Mouse (Mus musculus): ENCODE results near the gene Rere.
"Not testable (repeated sequence)": the region's sequence is repeated elsewhere in the genome, so short reads cannot be mapped to it uniquely, and the experiment has no call there.

Rere gene

DNA sequence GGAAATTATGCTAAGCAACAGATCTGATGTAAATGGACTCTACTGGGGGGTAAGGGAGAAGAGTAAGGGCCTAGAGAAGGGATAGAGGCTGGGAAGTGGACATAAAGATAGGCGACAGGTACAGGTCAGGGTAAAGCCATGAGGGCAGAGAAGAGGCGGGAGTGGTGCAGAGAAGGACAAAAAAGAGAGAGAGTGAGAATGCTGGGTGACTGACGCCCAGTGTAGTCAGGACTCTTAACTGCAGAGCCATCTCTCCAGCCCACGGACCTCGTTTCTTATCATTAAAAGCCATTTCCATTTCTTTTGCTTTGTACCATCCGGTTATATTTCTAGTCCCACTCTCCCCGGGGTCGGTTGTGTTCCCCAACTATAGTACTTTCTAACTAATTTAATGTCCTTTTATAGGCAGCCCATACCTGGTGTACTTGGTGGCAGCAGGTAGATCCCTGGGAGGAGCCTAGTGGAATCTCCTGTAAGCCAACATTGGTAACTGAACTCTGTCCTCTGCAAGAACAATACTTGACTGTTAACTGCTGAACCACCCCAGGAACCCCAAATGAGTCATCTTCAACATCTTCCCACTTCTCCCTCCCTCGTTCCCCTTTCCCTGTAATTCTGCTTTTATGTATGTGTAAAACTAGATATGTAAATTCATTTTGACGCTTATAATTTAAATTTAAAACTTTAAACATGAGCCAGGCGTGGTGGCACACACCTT lies 223.0 kb downstream of the Rere start:
- no peak for DNase-seq (ENCODE audit: low read depth, low spot score)

DNA sequence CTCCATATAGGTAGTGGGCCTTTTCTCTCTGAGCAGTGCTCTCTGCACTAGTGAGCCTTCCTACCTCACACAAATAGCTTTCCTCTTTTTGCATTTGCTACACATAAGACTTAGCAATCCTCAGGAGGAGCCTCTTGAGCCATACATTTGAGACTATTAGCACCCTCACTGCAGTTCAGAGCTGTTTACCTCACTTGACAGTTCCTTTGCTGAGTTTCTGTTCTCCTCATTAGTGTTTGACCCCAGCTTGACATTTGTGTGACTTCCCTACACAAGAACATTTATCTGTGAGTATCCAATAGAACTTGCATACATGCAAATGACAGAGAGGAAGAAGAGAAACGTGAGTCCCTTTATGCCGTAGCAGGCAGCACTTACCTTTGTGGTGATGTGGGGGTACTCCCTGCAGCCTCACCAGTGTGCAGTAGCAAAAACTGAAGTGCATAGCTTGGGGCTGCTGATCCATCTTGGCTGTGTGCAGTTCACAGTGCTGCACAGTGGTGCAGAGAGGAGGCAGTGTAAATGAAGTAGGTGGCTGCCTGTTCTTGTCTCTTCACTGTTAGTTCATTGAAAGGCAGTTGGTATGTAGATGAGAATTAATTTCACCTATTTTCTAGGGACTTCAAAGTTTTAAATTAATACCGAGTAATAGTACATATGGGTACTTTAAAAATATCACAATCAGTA lies 227.7 kb downstream of the Rere start:
- no peak for DNase-seq (ENCODE audit: low read depth, low spot score)

DNA sequence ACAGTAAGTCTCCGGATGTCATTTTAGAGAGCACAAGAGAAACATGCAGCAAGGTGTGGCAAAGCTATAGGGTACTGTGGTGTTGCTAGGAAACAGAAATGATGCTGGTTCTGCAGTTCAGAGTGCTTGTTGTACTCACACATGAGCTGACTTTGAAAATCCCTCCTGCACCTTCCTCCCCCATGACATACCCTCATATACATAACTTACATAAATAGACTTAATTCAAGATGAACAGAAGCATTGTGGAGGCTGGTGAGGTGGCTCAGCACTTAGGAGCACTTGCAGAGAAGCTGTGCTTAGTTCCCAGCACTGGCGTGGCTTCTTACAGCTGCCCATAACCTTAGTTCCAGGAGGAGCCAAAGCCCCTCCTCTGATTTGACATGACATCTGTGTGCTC lies 228.6 kb downstream of the Rere start:
- DNase-seq (ENCODE audit: low read depth, low spot score): no peak

DNA sequence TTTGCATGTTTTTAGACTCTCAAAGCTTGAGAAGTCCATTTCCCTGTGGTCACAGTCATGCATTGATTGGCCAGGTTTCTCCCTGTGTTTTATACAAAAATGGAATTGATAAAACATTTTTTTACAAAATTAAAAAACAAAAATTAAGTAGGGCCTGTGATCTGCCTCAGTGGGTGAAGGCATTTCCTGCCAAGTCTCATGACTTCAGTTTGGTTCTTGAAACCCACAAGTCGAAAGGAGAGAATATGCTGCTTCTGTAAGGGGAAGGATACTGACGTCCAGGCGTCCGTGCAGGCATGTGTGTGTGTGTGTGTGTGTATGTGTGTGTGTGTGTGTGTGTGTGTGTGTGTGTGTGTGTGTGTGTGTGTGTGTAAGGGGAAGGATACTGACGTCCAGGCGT lies 231.9 kb downstream of the Rere start:
- peak; percentile 25 for DNase-seq (ENCODE audit: low read depth, low spot score)

DNA sequence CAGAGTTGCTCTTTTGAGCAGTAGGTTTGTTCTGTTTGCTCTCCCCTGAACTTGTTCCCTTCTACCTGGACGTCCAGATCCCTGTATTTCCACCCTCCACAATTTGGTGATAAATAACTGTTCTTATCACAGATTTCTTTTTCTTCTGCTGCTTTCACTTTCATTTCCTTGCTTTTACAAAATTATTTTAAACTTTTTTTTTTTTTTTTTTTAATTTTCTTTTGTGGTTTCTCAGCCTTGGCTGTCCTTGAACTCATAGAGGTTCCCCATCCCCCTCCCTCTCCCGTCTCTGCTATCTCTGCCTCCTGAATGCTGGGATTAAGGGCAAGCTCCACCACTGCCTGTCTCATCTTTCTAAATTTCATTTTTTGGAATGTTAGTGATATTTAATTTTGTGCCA lies 234.8 kb downstream of the Rere start:
- DNase-seq (ENCODE audit: low read depth, low spot score): peak; percentile 46

DNA sequence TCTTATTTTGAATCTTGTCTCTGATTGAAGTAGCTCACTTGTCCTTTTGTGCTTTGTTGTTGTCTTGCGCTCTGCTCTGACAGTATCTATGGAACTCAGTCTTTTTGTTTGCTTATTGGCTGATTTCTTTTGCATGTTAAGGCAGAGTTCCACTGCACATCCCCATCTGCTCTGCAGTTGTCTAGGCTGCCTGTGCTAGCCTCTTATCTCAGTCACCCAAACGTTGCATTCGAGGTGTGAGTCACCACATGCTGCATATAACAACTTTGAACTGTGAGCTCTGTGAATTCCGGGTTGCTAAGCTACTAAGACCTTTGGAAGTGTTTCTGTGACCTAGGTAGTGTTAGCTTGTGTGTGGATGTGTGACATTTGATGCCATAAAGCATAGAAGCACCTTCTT lies 235.9 kb downstream of the Rere start:
- DNase-seq (ENCODE audit: low read depth, low spot score): peak; percentile 70

DNA sequence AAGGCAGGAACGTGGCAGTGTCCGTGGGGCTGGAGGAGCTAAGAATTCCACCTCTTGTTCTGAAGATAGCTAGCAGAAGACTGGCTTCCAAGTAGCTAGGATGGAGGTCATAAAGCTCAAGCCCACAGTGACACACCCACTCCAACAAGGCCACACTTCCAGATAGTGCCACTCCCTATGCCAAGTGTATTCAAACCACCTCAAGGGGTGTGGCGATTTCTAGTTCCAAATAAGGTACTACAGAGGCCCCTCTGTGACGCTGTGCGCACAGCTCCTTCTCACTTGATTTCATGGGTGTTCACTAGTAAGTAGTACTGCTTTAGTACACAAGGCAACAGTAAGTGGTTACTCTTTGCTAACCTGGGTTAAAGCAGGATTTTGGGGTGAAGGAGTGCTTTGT lies 237.4 kb downstream of the Rere start:
- peak; percentile 60 for DNase-seq (ENCODE audit: low read depth, low spot score)

DNA sequence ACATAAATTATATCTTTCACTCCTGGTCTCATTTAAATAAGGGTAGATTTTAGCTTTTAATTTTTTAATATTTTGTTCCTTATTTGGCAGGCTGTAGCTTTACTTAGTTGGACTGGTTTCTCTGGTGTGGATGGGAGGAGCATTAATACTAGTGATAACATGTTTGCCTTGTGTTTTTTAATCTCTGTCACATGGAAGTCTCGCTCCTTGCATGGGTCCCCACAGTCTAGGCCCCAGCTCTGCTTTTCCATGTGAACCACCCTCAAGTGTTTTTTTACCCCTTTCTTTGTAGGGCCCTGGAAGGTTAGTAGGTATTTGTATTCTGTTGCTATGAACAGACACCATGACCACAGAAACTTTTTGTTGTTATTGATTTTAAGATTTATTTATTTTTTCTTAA lies 238.6 kb downstream of the Rere start:
- DNase-seq (ENCODE audit: low read depth, low spot score): no peak

DNA sequence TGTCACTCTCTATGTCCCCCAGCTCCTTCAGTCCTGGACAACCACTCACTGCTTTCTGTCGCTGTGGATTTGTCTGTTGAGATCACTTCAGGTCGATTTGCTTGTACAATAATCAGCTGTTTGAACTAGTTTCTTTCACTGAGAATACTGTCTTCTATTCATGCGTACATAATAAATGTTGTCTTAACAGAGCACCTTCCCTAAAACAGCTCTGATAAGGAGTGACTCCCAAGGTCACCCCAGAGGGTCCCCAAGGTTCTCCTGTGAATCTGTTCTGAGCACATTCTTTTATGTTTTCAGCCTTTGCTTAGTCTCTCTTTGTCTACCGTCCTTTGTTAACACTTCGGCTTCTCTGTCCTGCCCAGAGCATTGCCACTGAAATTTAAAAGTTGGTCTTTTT lies 241.0 kb downstream of the Rere start:
- no peak for DNase-seq (ENCODE audit: low read depth, low spot score)

DNA sequence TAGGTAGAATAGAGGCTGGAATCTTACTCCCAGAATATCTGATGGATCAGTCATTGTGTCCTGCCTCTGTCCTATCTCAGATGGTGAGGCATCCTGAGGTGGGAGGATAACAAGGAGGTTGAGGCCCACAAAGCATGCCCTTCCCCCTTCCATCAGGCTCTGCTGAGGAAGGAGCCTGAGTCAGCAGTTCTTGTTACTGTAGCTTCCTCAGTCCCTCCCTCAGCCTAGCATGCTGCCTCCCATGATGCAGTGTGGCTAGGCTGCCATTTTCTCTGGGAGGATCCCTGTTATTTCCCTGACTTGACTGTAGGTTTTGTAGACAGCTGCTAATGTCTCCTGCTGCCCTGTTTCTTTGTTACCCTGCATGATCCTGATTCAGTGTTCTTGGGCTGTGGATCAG lies 241.9 kb downstream of the Rere start:
- DNase-seq (ENCODE audit: low read depth, low spot score): no peak

DNA sequence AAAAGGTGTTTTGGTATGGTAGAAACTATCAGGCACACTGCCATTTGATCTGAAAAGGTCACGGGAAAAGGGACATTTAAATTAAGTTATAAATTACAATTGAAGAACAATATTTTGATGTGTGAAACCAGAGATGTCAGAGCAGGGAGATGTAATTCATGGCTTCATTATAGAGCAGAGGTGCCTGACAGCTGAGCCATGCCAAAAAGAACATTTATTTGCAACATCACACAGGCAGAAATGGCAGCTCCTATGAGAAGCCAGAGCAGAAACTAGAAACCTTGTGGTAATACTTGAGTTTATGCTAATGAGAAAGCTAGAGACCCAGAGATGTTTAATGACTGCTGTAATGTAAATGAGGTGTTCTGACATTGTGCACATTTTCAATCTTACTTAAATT lies 244.8 kb downstream of the Rere start:
- no peak for DNase-seq (ENCODE audit: low read depth, low spot score)

DNA sequence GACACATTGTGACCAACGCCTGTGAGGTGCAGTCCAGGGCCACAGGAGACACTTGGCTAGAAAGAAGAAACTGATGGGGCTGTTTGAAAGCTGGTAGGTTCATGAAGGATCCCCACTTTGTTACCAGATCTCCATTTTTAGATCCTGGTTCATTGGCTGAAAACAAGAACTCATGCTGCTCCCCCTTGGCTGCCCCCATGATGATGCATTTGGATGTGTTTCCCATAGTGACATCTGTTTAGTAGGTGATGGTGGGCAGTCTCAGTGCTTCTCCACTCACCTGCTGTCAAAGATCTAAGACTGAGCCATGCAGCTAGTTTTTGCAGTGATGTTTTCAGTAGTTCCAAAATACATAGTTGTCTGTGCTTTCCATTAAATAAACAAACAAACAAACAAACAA lies 247.0 kb downstream of the Rere start:
- no peak for DNase-seq (ENCODE audit: low read depth, low spot score)

DNA sequence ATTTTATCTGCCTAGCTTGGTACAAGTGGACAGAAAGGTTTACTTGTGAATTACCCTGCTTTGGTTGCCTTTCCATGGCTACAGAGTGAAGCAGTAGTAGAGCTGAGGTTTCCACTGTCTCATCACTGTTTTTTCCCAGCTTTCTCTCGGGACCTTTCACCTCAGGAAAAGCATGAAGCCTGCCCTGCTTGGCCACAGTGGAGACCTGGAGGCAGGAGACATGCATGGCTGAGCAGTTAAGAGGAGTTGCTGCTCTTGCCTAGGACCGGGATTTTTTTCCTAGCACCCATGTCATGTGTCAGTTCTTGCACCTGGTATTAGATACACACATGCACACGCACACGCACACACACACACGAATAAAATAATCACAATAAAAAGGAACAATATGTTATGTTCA lies 247.4 kb downstream of the Rere start:
- no peak for DNase-seq (ENCODE audit: low read depth, low spot score)

DNA sequence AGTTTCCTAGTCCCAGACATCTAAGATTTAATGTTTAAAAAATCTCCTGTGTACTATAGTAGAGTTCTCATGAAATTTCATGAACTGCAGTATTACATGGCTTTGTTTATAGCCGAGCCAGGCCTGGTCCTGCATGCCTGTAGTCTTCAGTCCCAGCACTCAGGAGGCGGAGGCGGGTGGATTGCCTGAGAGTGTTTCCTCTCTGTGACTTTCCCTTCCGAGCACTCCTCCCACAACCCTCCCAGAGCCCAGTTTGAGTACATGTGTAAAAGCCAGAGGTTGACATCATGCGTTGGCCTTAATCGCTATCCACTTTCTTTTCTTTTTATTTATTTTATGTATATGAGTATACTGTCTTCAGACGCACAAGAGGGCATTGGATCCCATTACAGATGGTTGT lies 250.4 kb downstream of the Rere start:
- no peak for DNase-seq (ENCODE audit: low read depth, low spot score)

DNA sequence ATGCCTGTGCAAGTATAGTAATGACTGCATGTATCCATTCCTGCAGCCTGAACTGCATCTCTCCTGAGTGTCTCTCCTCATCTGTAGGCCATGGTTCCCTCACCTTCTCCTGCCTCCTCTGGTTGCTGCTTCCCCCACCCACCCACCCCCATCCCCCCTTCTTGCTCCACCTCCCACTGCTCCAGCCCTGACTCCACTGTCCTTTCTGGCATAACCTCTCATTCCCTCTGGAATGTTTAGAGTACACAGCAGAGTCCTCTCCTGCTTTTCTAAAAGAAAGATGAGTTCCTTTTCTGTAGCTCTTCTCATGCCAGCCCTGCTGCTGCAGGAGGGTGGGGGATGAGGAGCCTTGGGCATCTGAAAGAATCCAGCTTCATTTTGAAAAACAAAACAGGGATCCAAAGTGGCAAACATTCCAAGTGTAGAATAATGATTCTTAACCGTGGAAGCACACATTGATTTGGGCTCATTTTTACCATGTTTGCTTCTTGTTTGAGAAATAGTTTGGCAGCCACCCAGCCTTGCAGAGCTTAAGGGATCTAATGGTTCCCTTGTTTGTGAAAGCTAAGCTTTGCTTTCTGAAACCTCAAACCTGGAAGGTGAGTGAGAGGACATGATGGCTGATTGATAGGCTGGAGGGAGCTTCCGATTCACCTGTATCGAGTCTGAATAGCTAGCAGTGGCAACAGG lies 255.5 kb downstream of the Rere start:
- no peak for DNase-seq (ENCODE audit: low read depth, low spot score)

DNA sequence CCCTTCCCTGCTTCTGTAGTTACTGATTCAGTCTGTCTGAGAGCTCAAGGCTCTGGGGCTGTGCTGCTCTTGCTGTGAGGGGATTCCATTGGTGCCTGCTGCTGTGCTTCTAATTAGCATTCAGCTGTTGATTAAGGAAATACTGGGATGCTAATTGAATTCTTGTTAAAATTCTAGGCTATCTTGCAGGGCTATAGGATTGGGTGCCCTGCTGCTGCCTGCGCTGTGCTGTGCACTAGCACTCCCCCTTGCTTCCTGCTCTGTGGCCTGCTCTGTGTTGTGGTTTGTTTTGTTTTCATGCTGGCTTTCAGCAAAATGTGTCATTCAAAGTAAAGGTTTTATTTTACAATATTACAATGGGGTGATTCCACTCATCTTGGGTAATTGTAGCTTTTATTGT lies 258.4 kb downstream of the Rere start:
- DNase-seq (ENCODE audit: low read depth, low spot score): peak; percentile 74

DNA sequence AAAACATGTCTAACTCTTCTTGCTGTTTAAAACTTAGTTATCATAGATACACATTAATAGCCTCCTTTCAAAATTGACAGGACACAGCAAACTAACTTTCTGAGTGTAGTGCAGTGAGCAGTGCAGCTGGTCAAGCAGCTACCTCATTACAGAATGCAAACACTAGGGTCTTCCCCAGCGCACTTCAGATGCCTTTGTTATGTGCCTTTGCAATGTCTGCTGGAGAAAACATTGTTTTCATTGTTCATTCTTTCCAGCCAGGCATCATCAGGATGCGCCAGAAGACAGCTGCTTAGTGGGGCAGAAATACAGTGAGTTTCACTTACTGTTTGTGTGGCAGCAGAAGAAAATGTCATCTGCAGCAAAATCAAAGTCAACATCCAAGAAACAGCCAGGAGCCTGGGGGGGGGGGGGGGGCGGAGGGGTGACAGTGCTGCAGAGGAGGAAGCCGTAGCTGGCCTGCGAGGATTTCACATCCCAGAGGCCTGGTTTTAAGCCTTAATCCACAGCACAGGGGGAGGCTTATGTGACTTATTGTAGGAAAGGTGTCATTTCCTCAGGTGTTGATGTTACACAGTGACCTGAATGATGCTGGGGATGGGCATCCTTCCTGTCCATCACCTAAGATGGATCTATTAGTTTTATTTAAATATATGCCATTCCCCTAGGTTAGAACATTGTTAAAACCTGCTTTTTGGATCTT lies 259.1 kb downstream of the Rere start:
- DNase-seq (ENCODE audit: low read depth, low spot score): peak; percentile 29

DNA sequence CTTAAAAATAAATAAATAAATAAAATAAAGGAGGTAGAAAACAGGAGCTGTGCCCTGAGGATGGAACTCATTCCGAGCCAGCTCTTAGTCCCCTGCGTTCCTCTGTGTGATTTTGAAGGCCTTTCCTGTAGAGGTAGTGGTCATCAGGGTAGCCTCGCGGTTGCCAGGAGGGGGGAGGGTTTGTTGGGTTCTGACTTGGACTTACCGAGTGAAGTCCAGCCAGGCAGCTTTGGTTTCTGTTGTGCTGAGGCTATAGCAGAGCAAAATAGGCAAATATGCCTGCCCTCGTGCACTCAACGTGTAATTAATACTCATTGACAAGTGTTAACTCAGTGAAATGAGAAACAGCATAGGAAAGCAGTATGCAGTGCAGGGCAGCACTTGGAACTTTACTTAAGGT lies 262.8 kb downstream of the Rere start:
- DNase-seq (ENCODE audit: low read depth, low spot score): no peak

DNA sequence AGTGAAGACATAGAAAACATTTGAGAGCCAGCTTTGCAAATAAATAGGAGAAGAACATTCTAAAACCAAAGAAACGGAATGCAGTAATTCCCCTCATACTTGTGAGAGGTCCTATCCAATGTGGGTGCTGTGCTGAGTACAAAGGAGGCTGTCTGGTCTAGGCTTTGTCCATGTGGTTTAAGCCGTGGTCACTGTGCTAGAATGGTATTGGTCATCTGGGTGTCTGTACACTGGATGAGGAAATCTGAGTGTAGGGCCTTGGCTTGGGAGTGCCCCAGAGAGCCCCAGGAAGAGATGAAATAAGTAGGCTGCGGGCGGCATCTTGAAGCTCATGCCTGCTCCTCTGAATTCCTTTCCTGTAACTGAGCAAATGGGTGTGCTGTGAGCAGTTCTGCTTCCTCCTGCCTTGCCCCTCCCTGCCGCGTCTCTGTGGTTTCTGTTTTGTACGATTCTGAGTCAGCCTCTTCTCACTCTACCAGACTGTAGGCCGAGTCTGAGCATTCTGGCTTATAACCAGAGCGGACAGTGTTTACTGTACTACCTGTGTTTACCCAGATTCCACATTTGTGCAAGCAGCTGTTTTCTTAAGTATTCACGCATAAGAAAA lies 263.3 kb downstream of the Rere start:
- peak; percentile 90 for DNase-seq (ENCODE audit: low read depth, low spot score)

DNA sequence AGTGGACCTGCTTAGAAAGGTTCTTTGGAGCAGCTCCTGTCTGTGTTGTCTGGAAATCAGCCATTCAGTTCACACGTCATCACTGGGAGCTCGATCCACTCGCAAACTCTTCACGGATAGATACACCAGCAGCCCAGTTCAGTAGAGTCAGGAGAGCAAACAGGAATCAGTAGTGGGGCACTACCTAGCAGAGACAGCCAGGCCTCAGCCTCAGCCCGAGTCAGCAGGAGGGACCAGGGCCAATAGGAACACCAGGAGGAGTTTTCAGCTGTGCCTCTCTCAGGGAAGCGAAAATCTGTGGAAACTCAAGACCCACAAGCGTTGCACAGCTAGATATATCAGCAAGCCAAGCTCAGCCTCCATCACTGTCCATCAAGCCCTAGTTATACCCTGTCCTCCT lies 264.3 kb downstream of the Rere start:
- no peak for DNase-seq (ENCODE audit: low read depth, low spot score)

DNA sequence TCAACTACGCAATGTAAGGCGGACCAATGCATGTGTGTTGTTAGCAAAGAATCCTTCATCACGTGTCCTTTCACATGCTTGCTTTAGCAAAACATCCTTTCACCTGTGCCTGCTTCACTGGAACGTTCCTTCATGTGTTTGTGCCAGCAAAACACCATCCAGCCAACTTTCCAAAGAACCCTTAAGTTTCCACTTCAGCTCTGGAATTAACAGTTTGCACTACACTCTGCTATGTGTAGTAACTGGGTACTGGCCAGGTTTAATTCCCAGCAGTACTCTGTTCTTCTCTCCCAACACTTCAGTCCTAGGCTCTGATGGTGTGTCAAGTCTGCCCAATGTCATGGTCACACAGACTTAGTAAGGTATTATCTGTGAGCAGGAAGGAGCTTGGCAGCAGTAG lies 264.9 kb downstream of the Rere start:
- DNase-seq (ENCODE audit: low read depth, low spot score): not testable (repeated sequence)

DNA sequence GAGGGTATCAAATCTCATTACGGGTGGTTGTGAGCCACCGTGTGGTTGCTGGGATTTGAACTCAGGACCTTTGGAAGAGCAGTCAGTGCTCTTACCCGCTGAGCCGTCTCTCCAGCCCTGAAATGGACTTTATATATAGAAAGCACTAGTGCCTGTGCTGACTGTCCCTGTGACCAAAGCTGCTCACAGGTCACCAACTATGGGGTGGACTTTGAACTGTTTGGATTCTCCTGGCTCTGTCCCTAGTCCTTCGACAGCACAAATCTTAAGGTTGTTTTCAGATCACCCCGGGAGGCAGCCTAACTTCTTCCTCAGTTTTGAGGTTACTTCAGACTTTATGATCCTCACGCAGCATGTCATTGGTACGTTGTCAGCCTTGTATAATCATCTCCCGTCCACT lies 267.9 kb downstream of the Rere start:
- DNase-seq (ENCODE audit: low read depth, low spot score): no peak

Measured in CD4-positive, CD25-positive, alpha-beta regulatory T cell, adult 2 months (primary cell).